Mouse (Mus musculus) fibroblast of lung, adult 2 months (primary cell): ENCODE data around the gene Arfgap1.

Experiments
- DNase-seq: peaks from one replicate; pipeline ENCODE4 v3.0.0-alpha.2; 2011; ENCODE audit warnings: low read depth

The Arfgap1 gene

GRCm38 (mm10) chr2:180986449-180986848 is 19.4 kb downstream of the Arfgap1 start, which contains the start of gene Col20a1:
TSS of gene Col20a1 (plus strand) at chr2:180986535.
- no peak for DNase-seq

GRCm38 (mm10) chr2:180987001-180987400 is 20.0 kb downstream of the Arfgap1 start:
- DNase-seq, result no peak

GRCm38 (mm10) chr2:180987432-180988030 is 20.5 kb downstream of the Arfgap1 start:
- no peak for DNase-seq

GRCm38 (mm10) chr2:180988347-180988913 is 21.4 kb downstream of the Arfgap1 start:
- DNase-seq, result no peak

- no peak for DNase-seq
Observed at GRCm38 (mm10) chr2:180988948-180989347, 21.9 kb downstream of the Arfgap1 start.

- no peak for DNase-seq
Observed at GRCm38 (mm10) chr2:180990347-180990746, 23.3 kb downstream of the Arfgap1 start.

- peak; percentile 9 for DNase-seq
Observed at GRCm38 (mm10) chr2:180994360-180994759, 27.3 kb downstream of the Arfgap1 start.

- no peak for DNase-seq
Observed at GRCm38 (mm10) chr2:180995457-180995856, 28.4 kb downstream of the Arfgap1 start.

- no peak for DNase-seq
Observed at GRCm38 (mm10) chr2:180996436-180996835, 29.4 kb downstream of the Arfgap1 start.

- no peak for DNase-seq
Observed at GRCm38 (mm10) chr2:180996905-180997304, 29.9 kb downstream of the Arfgap1 start.

- DNase-seq, result no peak
Observed at GRCm38 (mm10) chr2:181007054-181007453, 40.0 kb downstream of the Arfgap1 start.

GRCm38 (mm10) chr2:181008339-181008738 is 41.3 kb downstream of the Arfgap1 start:
- DNase-seq, result no peak

GRCm38 (mm10) chr2:181031406-181031934 is 64.4 kb downstream of the Arfgap1 start:
- no peak for DNase-seq
